ENCODE assay signal across 12 mouse cellular contexts in genomic region chr11:45679293-45679673, GRCm38 (mm10).
DNase-seq lines count a peak whose midpoint lies in the region; ATAC-seq and TF ChIP-seq lines count a peak whose summit lies in the region.
"Had no signal": no experiment of that assay in that cellular context is flagged by ENCODE, and none has a peak within 500 bp of the region (broad histone marks: within the 10 kb centered on the region; RNA-seq: fewer than 3 reads in every experiment).

No protein-coding gene starts in this region.

- no peaks in the 10 kb centered on the region for H3K36me3 ChIP-seq in forebrain, embryonic 12.5 days (replicated peaks)
- no peaks in the 10 kb centered on the region for H3K36me3 ChIP-seq in forebrain, embryonic 13.5 days (ENCODE audit: poor library complexity, severe bottlenecking)
- no peaks in the 10 kb centered on the region for H3K36me3 ChIP-seq in hindbrain, embryonic 12.5 days
- H3K36me3 ChIP-seq in hindbrain, embryonic 10.5 days, result no peaks in the 10 kb centered on the region
- H3K36me3 ChIP-seq in limb, embryonic 13.5 days, result no peaks in the 10 kb centered on the region
- H3K36me3 ChIP-seq in limb, embryonic 10.5 days, result no peaks in the 10 kb centered on the region
- H3K36me3 ChIP-seq in myocyte (ENCODE audit: control insufficient read depth, insufficient read depth), result no peaks in the 10 kb centered on the region
- H3K36me3 ChIP-seq: hindbrain, embryonic 15.5 days; liver, embryonic 13.5 days; neural tube, embryonic 13.5 days had no signal

- H3K27me3 ChIP-seq in forebrain, embryonic 12.5 days, result no peaks in the 10 kb centered on the region
- no peaks in the 10 kb centered on the region for H3K27me3 ChIP-seq in forebrain, embryonic 13.5 days
- H3K27me3 ChIP-seq in hindbrain, embryonic 12.5 days, result no peaks in the 10 kb centered on the region
- no peaks in the 10 kb centered on the region for H3K27me3 ChIP-seq in hindbrain, embryonic 10.5 days (ENCODE audit: insufficient read depth, poor library complexity, severe bottlenecking)
- no peaks in the 10 kb centered on the region for H3K27me3 ChIP-seq in limb, embryonic 13.5 days
- H3K27me3 ChIP-seq in limb, embryonic 10.5 days (ENCODE audit: low read depth, poor library complexity, severe bottlenecking), result no peaks in the 10 kb centered on the region
- no peaks in the 10 kb centered on the region for H3K27me3 ChIP-seq in myocyte (ENCODE audit: control insufficient read depth, insufficient read depth, insufficient read length)
- H3K27me3 ChIP-seq: hindbrain, embryonic 15.5 days; liver, embryonic 13.5 days; neural tube, embryonic 13.5 days had no signal

- H3ac ChIP-seq in myocyte (ENCODE audit: control insufficient read depth, insufficient read length), result no peak overlapping the region

- no peaks in the 10 kb centered on the region for H3K4me1 ChIP-seq in forebrain, embryonic 12.5 days
- no peaks in the 10 kb centered on the region for H3K4me1 ChIP-seq in forebrain, embryonic 13.5 days
- no peaks in the 10 kb centered on the region for H3K4me1 ChIP-seq in hindbrain, embryonic 12.5 days
- no peaks in the 10 kb centered on the region; the same call in 1 of the 2 replicates for H3K4me1 ChIP-seq in hindbrain, embryonic 10.5 days (replicated peaks)
- H3K4me1 ChIP-seq in limb, embryonic 13.5 days, result peaks cover 8% of the 10 kb centered on the region
- H3K4me1 ChIP-seq in limb, embryonic 10.5 days, result peaks cover 12% of the 10 kb centered on the region; the same call in 1 of the 2 replicates
- H3K4me1 ChIP-seq: liver, embryonic 13.5 days had no signal

- no peak overlapping the region for H3K4me3 ChIP-seq in forebrain, embryonic 12.5 days (replicated peaks)
- H3K4me3 ChIP-seq in forebrain, embryonic 13.5 days, result no peak overlapping the region
- no peak overlapping the region for H3K4me3 ChIP-seq in hindbrain, embryonic 12.5 days
- no peak overlapping the region for H3K4me3 ChIP-seq in hindbrain, embryonic 10.5 days
- H3K4me3 ChIP-seq in limb, embryonic 13.5 days, result no peak overlapping the region
- no peak overlapping the region for H3K4me3 ChIP-seq in limb, embryonic 10.5 days
- no peak overlapping the region for H3K4me3 ChIP-seq in myocyte
- H3K4me3 ChIP-seq: hindbrain, embryonic 15.5 days; liver, embryonic 13.5 days; neural tube, embryonic 13.5 days had no signal

- no peak overlapping the region for H3K4me2 ChIP-seq in forebrain, embryonic 12.5 days
- H3K4me2 ChIP-seq in forebrain, embryonic 13.5 days, result no peak overlapping the region
- no peak overlapping the region for H3K4me2 ChIP-seq in hindbrain, embryonic 12.5 days (replicated peaks)
- no peak overlapping the region for H3K4me2 ChIP-seq in limb, embryonic 13.5 days (replicated peaks)
- peak overlapping the region; percentile 60 for H3K4me2 ChIP-seq in myocyte (ENCODE audit: low read depth)
- H3K4me2 ChIP-seq: liver, embryonic 13.5 days had no signal

- H3K27ac ChIP-seq in forebrain, embryonic 12.5 days, result no peak overlapping the region
- H3K27ac ChIP-seq in forebrain, embryonic 13.5 days, result no peak overlapping the region
- 0 out of 2 replicates have a peak overlapping the region, but pooled peaks have one; percentile 7 for H3K27ac ChIP-seq in hindbrain, embryonic 12.5 days
- no peak overlapping the region for H3K27ac ChIP-seq in hindbrain, embryonic 10.5 days
- peak overlapping the region; percentile 28; the same call in 1 of the 2 replicates for H3K27ac ChIP-seq in limb, embryonic 13.5 days
- H3K27ac ChIP-seq in limb, embryonic 10.5 days, result no peak overlapping the region
- H3K27ac ChIP-seq: hindbrain, embryonic 15.5 days; liver, embryonic 13.5 days had no signal

- TF ChIP-seq POLR2A in myocyte (IDR thresholded peaks at IDR 0.05; ENCODE audit: insufficient read length, low read depth), result no peak

- WGBS in forebrain, embryonic 12.5 days, result 84% methylated on average over 9 of the region's 9 CpGs
- WGBS in forebrain, embryonic 13.5 days, result 94% methylated on average over 9 of the region's 9 CpGs
- whole genome bisulfite sequencing in hindbrain, embryonic 12.5 days, result 93% methylated on average over 9 of the region's 9 CpGs
- 88% methylated on average over 9 of the region's 9 CpGs for WGBS in hindbrain, embryonic 10.5 days
- WGBS in limb, embryonic 13.5 days, result 77% methylated on average over 9 of the region's 9 CpGs
- WGBS in limb, embryonic 10.5 days, result 80% methylated on average over 9 of the region's 9 CpGs

- no peaks in the 10 kb centered on the region for H3K9me3 ChIP-seq in forebrain, embryonic 12.5 days
- no peaks in the 10 kb centered on the region for H3K9me3 ChIP-seq in forebrain, embryonic 13.5 days (replicated peaks)
- H3K9me3 ChIP-seq in hindbrain, embryonic 12.5 days (replicated peaks), result no peaks in the 10 kb centered on the region
- H3K9me3 ChIP-seq in hindbrain, embryonic 10.5 days, result no peaks in the 10 kb centered on the region
- 0 out of 2 replicates have a peak, but pooled peaks cover 3% of the 10 kb centered on the region for H3K9me3 ChIP-seq in limb, embryonic 13.5 days
- H3K9me3 ChIP-seq in limb, embryonic 10.5 days (replicated peaks), result no peaks in the 10 kb centered on the region
- H3K9me3 ChIP-seq: hindbrain, embryonic 15.5 days; liver, embryonic 13.5 days; neural tube, embryonic 13.5 days had no signal

- no peak overlapping the region for H3K9ac ChIP-seq in forebrain, embryonic 12.5 days
- H3K9ac ChIP-seq in forebrain, embryonic 13.5 days, result no peak overlapping the region
- H3K9ac ChIP-seq in hindbrain, embryonic 12.5 days, result no peak overlapping the region
- H3K9ac ChIP-seq in limb, embryonic 13.5 days, result no peak overlapping the region
- H3K9ac ChIP-seq: hindbrain, embryonic 15.5 days; liver, embryonic 13.5 days; neural tube, embryonic 13.5 days had no signal

- H3K79me2 ChIP-seq in myocyte (ENCODE audit: control insufficient read depth, insufficient read depth), result no peaks in the 10 kb centered on the region

- DNase-seq in hindbrain, embryonic 10.5 days (ENCODE audit: low spot score), result no peak
- DNase-seq in limb, embryonic 10.5 days (ENCODE audit: low spot score), result no peak
- no peak for DNase-seq in ovary, postnatal 14 days (ENCODE audit: low spot score)

- ATAC-seq in forebrain, embryonic 12.5 days (ENCODE audit: low FRiP score), result 0 out of 2 replicates have a peak, but pooled peaks have one; percentile 9
- no peak for ATAC-seq in forebrain, embryonic 13.5 days
- no peak for ATAC-seq in hindbrain, embryonic 12.5 days (ENCODE audit: low FRiP score)
- ATAC-seq in limb, embryonic 13.5 days (ENCODE audit: low FRiP score, low read depth), result no peak
- ATAC-seq: Patski had no signal

TF ChIP-seq in myocyte, 11 proteins besides CTCF, POLR2A, EP300 and RAD21:
- TF ChIP-seq SRF (IDR thresholded peaks at IDR 0.05; ENCODE audit: control insufficient read depth, insufficient read length, low read depth) (no peak), TCF12 (IDR thresholded peaks at IDR 0.05; ENCODE audit: insufficient read depth, poor library complexity, severe bottlenecking) (no peak), MAX (IDR thresholded peaks at IDR 0.05; ENCODE audit: low read depth) (no peak), TCF3 (IDR thresholded peaks at IDR 0.05; ENCODE audit: insufficient read length, low read depth) (no peak), E2F4 (IDR thresholded peaks at IDR 0.05; ENCODE audit: insufficient read depth) (no peak), CEBPB (IDR thresholded peaks at IDR 0.05; ENCODE audit: insufficient read depth, poor library complexity, severe bottlenecking) (no peak), MYOG (IDR thresholded peaks at IDR 0.05; ENCODE audit: control insufficient read depth in 1 of 3, insufficient read depth in 1 of 3, insufficient read length in 2 of 3, low read depth in 2 of 3) (no peak), POLR2AphosphoS2 (IDR thresholded peaks at IDR 0.05; ENCODE audit: insufficient read length, low read depth) (no peak), MYOD1 (IDR thresholded peaks at IDR 0.05; ENCODE audit: control insufficient read depth in 1 of 3, insufficient read length in 2 of 3, low read depth in 2 of 3) (no peak), REST (IDR thresholded peaks at IDR 0.05; ENCODE audit: insufficient read depth, insufficient read length) (no peak), USF1 (IDR thresholded peaks at IDR 0.05; ENCODE audit: low read depth) (no peak)

Comparison
In these comparisons a context has a peak if more than half of its experiments do, and no peak if none do; other contexts are left out.
1. H3K27ac ChIP-seq: peak in hindbrain, embryonic 12.5 days (single experiment) and limb, embryonic 13.5 days (single experiment); none in forebrain, embryonic 12.5 days (single experiment), forebrain, embryonic 13.5 days (single experiment), hindbrain, embryonic 10.5 days (single experiment) and limb, embryonic 10.5 days (single experiment).